Mouse (Mus musculus) skeletal muscle tissue, postnatal 0 days (tissue): ENCODE results near the gene Psmb1. TPM values are rescaled to one million over a fixed set of nuclear protein-coding genes. Genes with fewer than 3 reads are reported as not detected.

ENCODE experiments used
- polyA plus RNA-seq: library from polyadenylated mRNA; unstranded; fragments of >200 nt; fragmentation: Nextera tagmentation; extraction: Ambion mirVana; gene quantifications from 2 replicates; pipeline ENCODE4 v1.2.1, GENCODE M21; 2015

Gene Psmb1
- 179 and 188 TPM in 2 replicates for polyA plus RNA-seq

DNA sequence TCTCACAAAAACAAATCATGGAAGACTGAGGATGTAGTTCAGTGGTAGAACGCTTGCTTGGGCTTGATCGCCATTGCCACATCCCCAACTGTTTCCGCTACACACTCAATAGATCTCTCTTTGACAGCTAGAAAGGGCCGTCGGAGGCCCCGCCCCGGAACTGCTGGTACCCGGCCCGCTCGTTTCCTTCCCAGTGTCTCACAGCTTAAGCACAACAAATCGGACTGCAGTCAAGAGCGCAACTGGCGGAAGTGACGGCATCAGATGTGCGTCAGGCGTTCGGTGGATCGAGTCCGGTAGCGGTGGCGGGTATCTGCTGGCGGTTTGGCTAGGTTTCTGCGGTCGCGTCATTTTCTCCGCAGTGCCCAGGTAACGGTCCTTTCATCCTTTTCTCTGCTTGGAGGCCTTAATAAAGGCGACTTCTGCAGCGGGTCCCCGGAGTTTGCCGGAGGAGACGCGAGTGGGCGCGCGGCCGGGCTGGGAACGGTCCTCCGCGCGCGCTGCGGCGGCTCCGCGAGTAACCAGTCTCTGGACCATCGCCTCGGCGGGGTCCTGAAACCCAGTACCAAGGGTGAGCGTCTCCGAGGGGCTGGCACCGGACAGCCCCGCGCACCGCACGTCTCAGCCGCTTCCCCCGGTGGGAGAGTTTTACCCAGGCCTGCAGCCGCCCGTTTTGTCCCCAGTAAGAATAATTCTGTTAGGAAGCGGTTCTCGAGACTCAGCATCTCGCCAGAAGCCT lies at the start of gene Psmb1, which contains the start of gene Tbp:
Gene Psmb1 (minus strand): TSS at position 96 of the 739 bp plus-strand sequence.
Gene Tbp (plus strand): TSS at position 233 of the 739 bp plus-strand sequence.

DNA sequence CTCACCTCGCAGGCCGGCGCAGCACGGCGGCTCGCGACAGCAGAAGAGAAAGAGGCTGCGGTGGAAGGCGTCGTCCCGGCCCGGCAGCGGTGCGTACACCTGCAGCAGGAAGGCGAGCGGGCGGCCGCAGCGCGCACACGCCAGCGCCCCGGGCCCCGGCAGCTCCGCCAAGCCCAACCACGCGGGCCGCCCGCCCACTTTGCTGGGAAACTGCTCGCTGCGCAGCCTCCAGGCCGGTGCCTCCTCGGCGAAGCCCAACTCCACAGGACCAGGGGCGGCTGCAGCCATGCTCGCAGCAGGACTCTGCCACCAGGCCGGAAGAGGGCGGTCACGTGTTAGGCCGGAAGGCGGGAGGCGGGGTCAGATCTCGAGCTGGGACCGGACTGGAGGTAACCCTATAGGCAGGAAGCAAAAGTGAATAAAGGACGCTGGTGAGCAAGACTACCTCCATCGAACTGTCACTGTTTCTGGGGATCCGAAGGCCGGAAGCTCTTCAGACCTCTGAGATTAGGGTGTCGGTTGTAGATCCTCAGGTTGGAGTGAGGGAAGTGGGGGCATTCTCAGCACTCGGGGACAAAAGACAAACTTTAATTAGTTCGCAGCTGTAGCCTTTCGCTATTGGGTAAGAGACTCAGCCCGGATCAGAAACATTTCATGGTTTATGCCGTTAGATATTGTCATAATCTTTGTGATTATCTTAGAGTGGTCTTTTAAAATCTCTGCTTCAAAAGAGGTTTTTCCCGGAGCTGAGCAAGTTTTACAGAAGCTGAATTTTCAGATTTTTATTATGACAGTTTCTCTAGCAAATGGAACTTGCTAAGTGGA lies 27.6 kb upstream of the Psmb1 start, which contains the start of gene Pdcd2:
Gene Pdcd2 (minus strand): TSS at position 316 of the 825 bp plus-strand sequence.

Other genes with a start within 250 kb of the Psmb1 start
- 6.8 and 7.9 TPM in 2 replicates for gene Dll1, start 122.9 kb downstream of the Psmb1 start, polyA plus RNA-seq
- 11.4 and 11.6 TPM in 2 replicates for gene Fam120b, start 103.5 kb downstream of the Psmb1 start, polyA plus RNA-seq
- 18.1 and 19.2 TPM in 2 replicates for gene Tbp, start 137 bp upstream of the Psmb1 start, polyA plus RNA-seq
- gene Pdcd2, start 27.6 kb upstream of the Psmb1 start, polyA plus RNA-seq, result 23.8 and 27.9 TPM in 2 replicates
- gene Prdm9, start 64.6 kb upstream of the Psmb1 start, polyA plus RNA-seq, result 1.3 and 1.8 TPM in 2 replicates
- 9.3 and 11.2 TPM in 2 replicates for gene Chd1, start 205.2 kb upstream of the Psmb1 start, polyA plus RNA-seq